Mouse (Mus musculus): ENCODE measurements around the gene R3hdml.
"Not testable (repeated sequence)": the region's sequence is repeated elsewhere in the genome, so short reads cannot be mapped to it uniquely, and the experiment has no call there.

The R3hdml gene

DNA sequence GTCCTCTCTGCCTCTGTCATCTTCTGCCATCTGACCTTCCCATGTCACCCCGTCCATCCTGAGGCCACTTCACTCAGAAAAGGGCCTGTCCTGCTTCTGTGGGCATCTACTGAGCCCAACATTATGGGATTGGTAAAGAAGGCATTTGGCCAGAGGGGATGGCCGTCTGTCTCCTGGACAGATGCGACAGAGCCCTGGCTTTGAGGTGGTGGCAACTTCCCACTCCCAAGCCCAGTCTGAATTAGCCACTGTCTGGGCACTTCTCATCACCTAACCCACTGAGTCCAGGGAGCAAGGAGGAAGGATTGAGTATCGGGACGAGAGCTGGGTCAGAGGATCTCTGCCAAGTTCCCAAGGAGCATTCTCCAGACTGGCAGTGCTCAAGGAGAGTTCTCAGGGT is at the start of gene R3hdml:
R3hdml (plus strand) TSS at position 301 of the 400 bp plus-strand sequence.
- no peak for DNase-seq (ENCODE audit: low read depth, low spot score)

DNA sequence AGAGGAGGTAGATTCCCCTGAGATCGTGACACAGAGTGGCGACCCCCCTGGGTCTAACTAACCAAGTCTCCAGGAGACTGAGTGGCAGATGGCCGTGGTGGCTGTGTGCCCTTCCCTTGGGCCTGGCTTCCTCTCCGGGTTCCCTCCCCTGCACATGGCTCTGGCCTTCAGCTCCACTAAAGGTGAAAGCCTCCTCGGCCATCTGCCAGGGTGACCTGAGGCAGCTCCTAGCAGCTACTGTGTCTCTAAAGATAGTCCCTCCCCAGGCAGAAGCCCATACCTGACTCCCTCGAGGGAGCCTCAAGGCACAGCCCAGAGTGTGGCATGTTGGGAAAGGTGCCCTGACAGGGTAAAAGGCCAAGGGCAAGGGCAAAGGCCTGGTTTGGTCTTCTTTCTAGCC is 48.6 kb upstream of the R3hdml start:
- DNase-seq (ENCODE audit: low read depth, low spot score): no peak

DNA sequence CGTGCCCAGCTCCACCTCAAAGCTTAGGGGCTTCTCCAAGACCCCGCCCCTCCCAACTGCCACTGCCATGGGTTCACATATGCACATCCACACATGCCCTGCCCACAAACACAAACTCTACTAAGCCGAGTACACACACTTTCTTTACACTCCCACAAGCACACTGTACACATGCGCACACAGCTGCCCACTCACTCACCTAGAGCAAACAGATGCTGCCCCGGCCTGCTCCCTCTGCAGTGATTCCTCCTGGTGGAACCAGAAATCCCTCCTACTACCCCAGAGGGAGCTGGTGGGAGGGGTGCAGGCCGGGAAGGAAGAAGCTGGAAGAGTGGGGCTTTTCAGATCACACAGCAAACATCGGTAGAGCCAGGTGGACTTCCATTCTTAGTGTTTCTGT is 48.1 kb upstream of the R3hdml start:
- DNase-seq (ENCODE audit: low read depth, low spot score): no peak

DNA sequence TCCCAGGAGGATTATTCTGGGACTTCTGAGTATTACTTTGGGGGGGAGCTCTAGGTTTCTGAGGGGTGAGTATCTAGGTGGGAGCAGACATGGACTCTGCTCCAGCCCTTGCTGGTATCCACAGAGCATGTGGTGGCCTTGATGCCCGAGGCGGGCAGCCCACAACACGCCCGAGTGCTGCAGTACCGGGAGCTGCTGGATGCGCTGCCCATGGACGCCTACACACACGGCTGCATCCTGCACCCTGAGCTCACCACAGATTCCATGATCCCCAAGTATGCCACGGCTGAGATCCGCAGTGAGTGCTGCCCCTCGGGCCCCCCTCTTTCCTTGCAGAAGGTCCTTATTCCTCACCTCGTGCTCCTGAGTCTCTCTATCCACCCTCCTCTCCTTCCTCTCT is 44.7 kb upstream of the R3hdml start:
- DNase-seq (ENCODE audit: low read depth, low spot score): no peak

DNA sequence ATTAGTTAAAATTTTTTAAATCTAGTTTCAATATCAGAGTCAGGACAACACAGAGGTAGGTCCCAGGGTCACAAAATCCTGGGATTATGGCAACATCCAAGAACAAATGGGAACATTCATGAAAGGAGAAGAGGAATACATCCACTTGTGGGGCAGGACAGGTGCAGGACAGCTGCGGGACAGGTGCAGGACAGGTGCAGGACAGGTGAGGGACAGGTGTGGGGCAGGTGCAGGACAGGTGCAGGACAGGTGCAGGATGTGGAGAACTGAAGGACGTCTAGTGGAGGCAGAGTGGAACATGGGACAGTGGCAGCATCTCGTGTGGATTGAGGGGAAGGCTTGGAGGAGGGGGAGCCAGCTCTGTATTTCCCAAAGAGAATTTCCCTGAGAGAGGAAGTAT is 42.8 kb upstream of the R3hdml start:
- DNase-seq (ENCODE audit: low read depth, low spot score): no peak

DNA sequence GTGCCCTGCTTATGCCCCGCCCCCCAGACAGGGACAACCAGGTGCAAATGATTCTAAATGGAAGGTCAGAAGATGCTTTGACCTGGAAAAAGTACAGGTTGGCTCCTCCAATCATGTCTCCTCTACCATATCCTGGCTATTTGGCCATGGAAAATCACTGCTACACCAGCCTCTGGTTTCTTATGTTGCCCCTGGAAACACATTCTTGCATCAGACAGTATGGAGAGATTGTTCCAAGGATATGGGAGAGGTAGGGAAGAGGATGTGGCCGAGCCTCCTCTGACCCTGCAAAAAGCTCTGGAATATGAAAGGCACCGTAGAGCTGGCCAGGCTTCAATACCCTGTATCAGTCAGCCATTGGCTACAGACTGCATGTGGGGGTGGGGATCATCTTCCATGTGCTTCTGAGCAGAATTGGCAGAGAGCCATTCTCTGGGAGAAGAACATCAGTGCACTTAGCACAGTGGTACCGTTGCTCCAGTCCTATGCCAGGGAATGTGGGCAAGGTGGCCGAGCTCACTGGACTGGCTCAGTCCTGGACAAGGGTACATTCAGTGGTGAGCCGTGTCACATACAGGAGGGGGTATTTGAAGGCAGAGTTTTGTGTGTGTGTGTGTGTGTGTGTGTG is 41.3 kb upstream of the R3hdml start:
- DNase-seq (ENCODE audit: low read depth, low spot score): peak; percentile 65

DNA sequence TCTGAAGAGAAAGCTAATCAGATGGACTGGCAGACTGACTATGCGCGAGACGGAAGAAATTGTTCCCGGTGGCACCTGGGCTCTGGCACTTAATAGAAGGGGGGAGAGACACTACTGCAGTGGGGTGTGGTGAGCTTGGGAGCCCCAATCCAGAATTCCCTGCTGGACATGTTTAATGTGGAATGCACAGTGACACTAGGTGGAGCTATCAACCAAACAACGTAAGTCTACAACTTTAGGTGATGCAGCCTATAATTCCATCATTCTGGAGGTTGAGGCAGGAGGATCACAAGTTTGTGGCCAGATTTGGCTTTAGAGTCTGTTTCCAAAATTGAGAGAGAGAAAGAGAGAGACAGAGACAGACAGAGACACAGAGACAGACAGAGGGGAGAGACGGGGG is 39.4 kb upstream of the R3hdml start:
- DNase-seq (ENCODE audit: low read depth, low spot score): peak; percentile 52

DNA sequence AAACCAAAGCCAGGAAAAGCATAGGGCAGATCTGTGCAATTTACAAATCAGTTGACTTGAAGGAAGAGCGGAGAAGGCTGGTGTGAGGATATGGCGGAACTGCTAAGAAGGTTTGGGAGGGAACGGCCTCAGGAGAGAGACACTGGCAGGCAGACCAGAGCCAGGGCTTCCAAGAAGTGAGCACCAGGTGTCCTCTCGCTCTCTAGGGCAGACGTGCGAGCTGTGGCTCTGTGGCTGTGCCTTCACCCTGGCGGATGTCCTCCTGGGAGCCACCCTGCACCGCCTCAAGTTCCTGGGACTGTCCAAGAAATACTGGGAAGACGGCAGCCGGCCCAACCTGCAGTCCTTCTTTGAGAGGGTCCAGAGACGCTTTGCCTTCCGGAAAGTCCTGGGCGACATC is 38.7 kb upstream of the R3hdml start:
- no peak for DNase-seq (ENCODE audit: low read depth, low spot score)

DNA sequence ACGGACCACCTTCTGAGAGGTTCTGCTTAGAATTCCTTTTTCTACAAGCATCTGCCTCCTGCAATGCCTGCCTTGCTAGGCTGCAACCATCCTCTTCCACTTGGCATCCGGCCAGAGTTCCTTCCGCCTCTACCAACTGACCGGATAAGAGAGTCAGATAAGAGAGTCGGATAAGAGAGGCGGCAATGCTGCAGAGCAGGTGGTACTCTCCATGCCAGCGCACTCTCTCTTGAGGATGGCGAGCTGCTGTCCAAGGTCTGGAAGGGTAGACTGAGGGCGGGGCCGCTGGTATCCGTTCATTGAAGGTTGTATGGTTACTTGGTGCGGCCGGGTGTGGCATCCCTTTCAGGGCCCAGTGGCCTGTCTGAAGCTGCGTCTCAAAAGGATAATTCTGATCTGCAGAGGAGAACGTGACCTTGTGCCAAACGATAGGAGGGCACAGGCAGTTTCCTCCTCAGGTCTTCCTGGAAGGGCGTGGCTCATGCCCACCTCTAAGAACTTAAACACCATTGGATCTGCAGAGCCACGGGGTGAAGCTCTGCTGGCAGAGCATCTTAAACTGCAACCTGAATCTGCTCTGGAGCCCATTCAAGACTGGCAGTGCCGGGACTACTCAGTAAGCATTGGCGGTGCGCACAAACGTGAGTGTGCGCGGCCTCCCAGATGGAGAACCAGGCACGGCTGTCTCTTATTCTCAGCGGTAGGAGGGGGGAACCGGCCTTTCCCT is 33.4 kb upstream of the R3hdml start:
- no peak for DNase-seq (ENCODE audit: low read depth, low spot score)

DNA sequence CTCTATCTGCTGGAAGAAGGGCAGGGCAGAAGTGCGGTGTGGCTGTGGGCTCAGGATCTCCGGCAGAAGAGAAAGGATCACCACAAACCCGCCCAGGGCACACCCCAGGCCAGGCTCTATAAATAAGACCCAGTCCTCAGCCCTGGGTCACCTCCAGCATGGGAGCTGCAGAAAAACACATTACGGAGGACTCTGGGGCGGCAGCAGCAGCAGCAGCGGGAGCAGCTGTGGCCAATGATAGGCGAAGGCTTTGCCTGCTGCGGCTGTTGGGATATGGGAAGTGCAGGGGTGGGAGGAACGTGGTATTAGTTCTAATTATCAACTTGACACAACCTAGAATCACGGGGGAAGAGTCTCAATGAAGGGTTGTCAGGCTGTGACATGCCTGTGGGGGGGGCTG is 32.7 kb upstream of the R3hdml start:
- no peak for DNase-seq (ENCODE audit: low read depth, low spot score)

DNA sequence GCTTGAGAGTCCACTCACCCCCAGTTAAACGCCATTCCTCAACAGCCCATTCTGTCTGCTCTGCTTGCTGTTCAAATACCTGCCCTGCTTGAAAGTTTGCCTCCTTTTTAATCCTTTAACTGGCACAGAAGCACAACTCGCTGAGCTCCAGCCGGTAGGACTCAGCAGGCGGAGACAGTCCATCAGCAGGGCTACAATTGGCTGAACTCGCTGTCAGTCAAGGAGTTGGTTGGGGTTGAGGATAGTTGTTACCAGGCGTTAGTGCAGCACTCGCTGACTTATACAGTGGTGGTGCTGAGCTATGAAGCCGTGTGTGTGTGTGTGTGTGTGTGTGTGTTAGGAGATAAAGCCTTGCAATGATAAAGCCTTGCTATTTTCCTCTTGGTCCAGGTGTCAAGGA is 31.5 kb upstream of the R3hdml start:
- DNase-seq (ENCODE audit: low read depth, low spot score): no peak

DNA sequence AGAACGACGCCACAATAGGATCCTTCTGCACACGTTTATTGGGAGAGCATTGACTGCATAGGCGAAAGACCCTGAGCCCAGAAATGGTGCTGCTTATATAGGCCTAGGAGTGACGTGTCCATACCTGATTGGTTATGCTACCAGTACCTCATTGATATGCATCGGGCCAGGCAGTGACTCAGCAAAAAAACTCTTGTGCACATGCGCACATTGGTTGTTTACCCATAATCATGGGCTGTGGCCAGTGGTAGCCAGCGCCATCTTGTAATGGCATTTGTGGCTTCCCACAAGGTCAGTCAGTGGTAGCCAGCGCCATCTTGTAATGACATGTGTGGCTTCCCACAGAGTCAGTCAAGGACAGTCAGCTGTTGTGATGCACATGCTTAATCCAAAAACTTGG is 30.8 kb upstream of the R3hdml start:
- DNase-seq (ENCODE audit: low read depth, low spot score): not testable (repeated sequence)

DNA sequence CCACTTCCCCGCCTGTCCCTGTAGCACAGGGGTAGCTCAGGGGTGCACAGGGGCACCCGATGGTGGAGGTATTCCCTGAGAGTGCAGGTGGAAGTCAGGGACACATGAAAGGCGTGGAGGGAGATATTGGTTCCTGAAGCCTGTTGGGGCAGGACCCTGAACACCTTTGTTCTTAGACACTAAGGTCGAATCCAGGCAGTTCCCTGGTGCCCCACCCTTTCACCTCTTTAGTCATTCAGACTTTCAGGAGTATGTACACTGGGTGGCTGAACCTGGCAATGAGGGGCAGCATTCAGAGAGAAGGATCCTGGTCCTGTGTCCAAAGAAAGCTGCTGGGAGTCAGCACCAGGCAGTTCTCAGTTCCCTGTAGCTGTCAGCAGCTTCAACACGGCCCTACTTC is 29.7 kb upstream of the R3hdml start:
- no peak for DNase-seq (ENCODE audit: low read depth, low spot score)

DNA sequence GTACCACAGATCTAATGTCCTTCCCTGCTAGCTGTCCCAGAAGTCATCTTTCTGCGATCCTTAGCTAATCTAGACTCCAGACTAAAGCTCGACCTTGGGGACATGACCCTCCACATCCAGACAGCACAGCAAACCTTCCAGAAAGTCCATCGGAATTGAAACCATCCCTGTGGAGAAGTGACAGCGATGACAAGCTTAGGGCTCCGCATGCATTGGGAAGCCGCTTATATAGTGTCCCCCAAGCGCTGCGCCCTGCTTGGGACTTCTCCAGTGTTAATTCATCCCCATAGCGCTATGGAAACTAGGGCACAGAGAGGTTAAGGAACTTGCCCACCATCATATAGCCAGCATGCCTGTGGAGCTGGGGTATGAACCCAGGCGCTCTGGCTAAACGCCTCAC is 29.3 kb upstream of the R3hdml start:
- no peak for DNase-seq (ENCODE audit: low read depth, low spot score)

DNA sequence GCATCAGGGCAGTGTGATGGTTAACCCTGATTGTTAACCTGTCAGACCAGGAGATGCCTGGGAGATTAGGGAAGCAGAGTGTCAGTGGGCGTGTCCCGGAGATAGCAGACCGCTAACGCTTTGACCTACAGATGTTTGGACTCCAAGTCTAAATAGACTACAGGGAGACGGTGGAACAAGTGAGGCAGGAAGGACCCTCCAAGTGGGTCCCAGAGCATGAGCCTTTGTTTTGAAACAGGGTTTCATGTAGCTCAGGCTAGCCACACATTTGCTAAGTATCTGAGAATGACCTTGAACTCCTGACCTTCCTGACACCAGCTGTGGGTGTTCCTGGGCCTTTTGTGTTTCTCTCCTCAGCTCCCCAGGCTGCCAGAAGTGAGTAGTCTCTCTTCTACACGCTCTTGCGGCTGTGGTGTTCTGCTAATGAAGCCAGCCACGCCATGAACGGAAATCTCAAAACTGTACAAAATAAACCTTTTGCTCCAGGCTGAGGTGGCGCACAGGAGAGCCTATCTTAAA is 28.8 kb upstream of the R3hdml start:
- DNase-seq (ENCODE audit: low read depth, low spot score): no peak

DNA sequence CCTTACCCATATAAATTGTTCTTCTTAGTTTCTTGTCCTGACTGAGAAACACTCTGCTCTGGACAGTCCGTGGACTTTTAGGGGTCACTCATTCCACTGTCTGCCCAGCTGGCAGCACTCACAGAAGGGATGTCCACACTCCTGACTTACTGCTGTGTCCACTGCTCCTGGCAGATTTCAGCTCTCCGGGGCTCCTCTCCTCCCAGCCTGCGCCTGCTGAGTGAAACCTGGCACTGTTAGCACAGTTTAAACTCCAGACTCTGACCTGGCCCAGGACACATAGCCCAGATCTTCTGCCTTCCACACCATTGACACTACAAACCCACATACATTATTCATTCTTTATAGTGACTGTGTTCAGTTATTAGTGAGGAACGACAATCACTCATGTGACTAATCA is 28.1 kb upstream of the R3hdml start:
- DNase-seq (ENCODE audit: low read depth, low spot score): no peak

DNA sequence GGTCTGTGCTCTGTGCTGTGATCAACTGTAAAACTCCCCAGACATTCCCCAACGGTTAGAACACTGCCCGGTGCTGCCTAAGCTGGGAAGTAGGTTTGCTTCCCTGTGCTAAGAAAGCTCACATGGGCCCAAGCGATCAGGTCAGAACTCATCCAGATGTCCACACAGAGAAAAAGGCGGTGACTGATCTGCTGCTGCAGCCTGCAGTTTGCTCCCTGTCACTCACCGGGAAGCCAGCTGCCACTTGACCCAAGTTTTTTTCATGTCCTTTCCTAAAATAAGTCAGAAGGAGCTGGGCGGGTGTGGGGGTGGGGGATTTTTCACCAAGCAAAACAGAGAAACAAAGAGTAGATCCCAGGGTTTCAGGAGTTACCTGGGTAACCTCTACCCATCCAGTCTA is 27.6 kb upstream of the R3hdml start:
- no peak for DNase-seq (ENCODE audit: low read depth, low spot score)

DNA sequence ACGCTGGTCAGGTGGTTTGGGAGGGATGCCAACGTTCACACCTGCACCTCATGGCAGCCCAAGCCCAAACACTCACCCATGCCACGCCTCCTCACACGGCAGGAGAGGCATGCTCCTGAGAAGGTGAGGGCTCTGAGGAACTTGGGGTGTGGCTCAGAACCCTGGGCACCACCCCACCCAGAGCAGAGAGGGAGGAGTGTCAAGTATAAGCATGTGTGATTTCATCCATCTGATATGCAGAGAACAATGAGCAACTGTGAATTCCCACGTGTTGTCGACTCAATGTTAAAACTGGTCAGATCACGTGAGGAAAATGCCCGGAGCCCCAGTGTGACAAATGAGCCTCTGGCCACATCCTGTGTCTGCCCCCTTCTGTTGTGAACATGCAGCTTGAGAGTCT is 25.3 kb upstream of the R3hdml start:
- peak; percentile 73 for DNase-seq (ENCODE audit: low read depth, low spot score)

DNA sequence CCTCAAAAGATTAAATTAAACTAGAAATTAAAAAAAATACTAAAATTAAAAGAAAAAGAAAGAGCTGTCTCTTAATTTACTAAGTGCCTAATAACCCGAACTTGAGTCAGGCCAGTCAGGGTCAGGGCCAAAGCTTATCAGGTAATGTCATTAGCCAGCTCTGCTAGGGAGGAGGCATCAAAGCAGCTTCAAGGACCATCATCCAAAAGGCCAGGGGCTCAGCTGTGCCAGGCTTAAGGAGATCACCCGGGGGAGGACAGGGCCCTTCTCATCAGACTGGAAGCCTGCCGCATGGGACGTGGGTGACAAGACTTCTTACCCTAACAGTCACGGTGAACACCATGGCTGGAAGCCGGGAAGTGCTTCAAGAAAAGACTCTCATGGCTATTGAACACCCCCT is 24.5 kb upstream of the R3hdml start:
- DNase-seq (ENCODE audit: low read depth, low spot score): no peak

DNA sequence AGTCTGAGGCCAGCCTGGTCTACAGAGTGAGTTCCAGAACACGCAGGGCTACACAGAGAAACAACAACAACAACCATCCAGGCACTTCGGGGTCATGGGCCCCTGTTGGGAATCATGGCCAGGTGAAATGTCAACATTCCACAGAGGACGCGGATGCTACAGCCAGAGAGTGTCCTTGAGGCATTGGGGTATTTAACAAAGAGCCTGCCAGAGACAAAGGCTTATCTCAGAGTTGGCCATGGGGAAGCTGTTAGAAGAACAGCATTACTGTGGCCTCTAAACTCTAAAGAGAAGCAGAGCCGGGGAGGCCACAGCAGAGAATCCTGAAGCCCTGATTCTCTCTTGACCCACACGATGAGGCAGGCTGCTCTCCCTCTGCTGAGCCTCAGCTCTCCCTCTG is 23.3 kb upstream of the R3hdml start:
- no peak for DNase-seq (ENCODE audit: low read depth, low spot score)

DNA sequence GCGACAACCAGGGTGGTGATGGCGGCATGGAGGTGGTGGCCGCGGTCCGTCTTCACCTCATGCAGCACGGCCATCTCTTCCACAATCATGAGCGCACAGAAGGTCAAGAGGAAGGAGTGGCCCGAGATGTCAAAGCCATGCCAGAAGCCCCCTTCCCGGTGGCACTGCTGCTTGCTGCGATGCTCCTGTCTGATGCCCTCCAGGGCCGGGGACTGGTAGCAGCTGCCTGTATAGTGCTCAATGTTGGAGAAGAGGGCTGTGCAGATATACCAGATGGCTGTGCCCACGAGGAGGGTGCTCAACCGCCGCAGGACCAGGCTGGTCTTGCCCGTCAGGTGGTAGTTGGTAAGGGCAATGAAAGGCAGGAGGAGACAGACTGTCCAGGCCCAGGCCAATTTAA is 22.4 kb upstream of the R3hdml start:
- DNase-seq (ENCODE audit: low read depth, low spot score): no peak

DNA sequence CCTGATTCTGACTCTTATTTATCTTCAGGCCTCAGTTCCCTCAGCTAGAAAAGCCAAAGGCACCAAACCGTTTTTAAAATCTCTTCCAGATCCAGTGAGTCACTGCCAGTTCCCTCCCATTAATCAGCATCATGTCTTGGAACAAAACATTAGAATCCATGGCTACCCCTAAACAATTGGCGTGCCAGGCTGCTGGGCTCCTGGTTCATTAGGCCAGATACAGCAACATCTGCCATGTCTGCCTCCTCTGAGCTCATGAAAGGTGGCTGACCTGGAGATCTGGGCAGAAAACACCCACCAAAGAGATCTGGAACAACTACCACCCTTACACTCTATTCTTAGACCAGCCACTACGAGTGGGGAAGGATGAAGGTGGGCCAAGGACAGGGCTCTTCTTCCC is 21.0 kb upstream of the R3hdml start:
- DNase-seq (ENCODE audit: low read depth, low spot score): peak; percentile 73

DNA sequence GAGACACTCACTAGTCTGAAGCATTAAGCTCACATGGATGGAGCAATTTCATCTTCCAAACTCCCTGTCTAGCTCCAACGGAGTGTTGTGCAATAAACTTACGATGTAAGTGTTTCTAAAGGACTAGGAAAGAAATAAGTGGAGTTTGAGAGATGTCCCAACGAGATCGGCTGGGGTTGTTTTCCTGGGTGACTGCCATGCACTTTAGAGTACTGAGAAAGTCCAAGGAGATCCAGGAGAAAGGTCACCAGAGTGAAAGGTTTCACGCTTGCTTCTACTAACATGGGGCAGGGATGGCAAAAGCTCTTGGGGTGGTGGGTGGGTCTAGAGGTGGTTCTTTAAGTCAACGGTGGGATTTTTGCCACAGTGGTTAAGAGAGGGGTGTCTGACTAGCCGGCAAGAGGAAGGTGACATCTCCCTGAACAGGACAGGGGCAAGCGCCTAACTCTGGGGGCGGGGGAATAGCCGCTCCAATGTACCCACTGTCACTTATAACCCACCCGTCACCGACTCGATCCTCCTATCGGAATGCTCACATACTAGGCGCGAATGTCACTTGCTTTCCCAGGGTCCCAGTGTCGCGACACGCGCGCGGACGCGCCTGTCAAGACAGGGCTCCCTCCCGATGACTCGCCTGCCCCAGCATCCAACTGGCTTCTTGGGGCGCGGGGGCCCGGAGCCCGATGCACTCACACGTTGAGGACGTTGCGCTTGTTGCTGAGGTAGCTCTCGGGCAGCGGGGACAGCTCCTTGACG is 20.2 kb upstream of the R3hdml start:
- DNase-seq (ENCODE audit: low read depth, low spot score): peak; percentile 49
